ENCODE assay signal across 13 mouse cellular contexts in genomic region chr15:25689477-25689876, GRCm38 (mm10).
DNase-seq lines count a peak whose midpoint lies in the region; ATAC-seq and TF ChIP-seq lines count a peak whose summit lies in the region.
"Had no signal": no experiment of that assay in that cellular context is flagged by ENCODE, and none has a peak within 500 bp of the region (broad histone marks: within the 10 kb centered on the region; RNA-seq: fewer than 3 reads in every experiment).

No protein-coding gene starts in this region.

- WGBS in liver, embryonic 12.5 days (ENCODE audit: insufficient replicate concordance) = 73% methylated on average over 8 of the region's 8 CpGs
- WGBS in liver, postnatal 0 days (ENCODE audit: insufficient replicate concordance) = 71% methylated on average over 8 of the region's 8 CpGs
- 73% methylated on average over 8 of the region's 8 CpGs for WGBS in intestine, embryonic 15.5 days
- WGBS in neural tube, embryonic 13.5 days = 78% methylated on average over 8 of the region's 8 CpGs
- WGBS in liver, embryonic 11.5 days = 82% methylated on average over 8 of the region's 8 CpGs

- peak; percentile 37; the same call in 1 of the 2 replicates for ATAC-seq in liver, embryonic 12.5 days
- no peak for ATAC-seq in liver, postnatal 0 days
- ATAC-seq in intestine, embryonic 15.5 days = peak; percentile 49; the same call in 1 of the 2 replicates
- ATAC-seq in neural tube, embryonic 13.5 days (ENCODE audit: low read depth) = 0 out of 2 replicates have a peak, but pooled peaks have one; percentile 38
- no peak; the same call in 1 of the 2 replicates for ATAC-seq in liver, embryonic 11.5 days (replicated peaks; ENCODE audit: low FRiP score)

- no peak overlapping the region for H3K27ac ChIP-seq in liver, embryonic 12.5 days
- no peak overlapping the region for H3K27ac ChIP-seq in liver, postnatal 0 days (ENCODE audit: low read depth)
- H3K27ac ChIP-seq in intestine, embryonic 15.5 days = no peak overlapping the region
- no peak overlapping the region for H3K27ac ChIP-seq in neural tube, embryonic 13.5 days (replicated peaks)
- no peak overlapping the region for H3K27ac ChIP-seq in liver, embryonic 11.5 days (ENCODE audit: low read depth, low read length)
- H3K27ac ChIP-seq: liver, embryonic 14.5 days had no signal

- H3K9me3 ChIP-seq in liver, embryonic 12.5 days (replicated peaks) = no peaks in the 10 kb centered on the region
- H3K9me3 ChIP-seq in liver, postnatal 0 days (ENCODE audit: low read length) = no peaks in the 10 kb centered on the region
- H3K9me3 ChIP-seq in intestine, embryonic 15.5 days = no peaks in the 10 kb centered on the region
- H3K9me3 ChIP-seq in neural tube, embryonic 13.5 days = no peaks in the 10 kb centered on the region
- no peaks in the 10 kb centered on the region for H3K9me3 ChIP-seq in liver, embryonic 11.5 days (ENCODE audit: control insufficient read depth, low read length)

- H3K27me3 ChIP-seq in liver, embryonic 12.5 days (replicated peaks) = no peaks in the 10 kb centered on the region
- H3K27me3 ChIP-seq in liver, postnatal 0 days (ENCODE audit: insufficient read depth, low read length) = no peaks in the 10 kb centered on the region
- no peaks in the 10 kb centered on the region for H3K27me3 ChIP-seq in intestine, embryonic 15.5 days (replicated peaks)
- no peaks in the 10 kb centered on the region for H3K27me3 ChIP-seq in neural tube, embryonic 13.5 days
- no peaks in the 10 kb centered on the region for H3K27me3 ChIP-seq in liver, embryonic 11.5 days (replicated peaks; ENCODE audit: control insufficient read depth, insufficient read depth, low read length)

- TF ChIP-seq CTCF in liver, postnatal 0 days (IDR thresholded peaks at IDR 0.05; ENCODE audit: low read depth) = no peak

- H3K4me2 ChIP-seq in liver, embryonic 12.5 days = no peak overlapping the region
- H3K4me2 ChIP-seq in liver, postnatal 0 days (ENCODE audit: low read depth, low read length) = no peak overlapping the region
- no peak overlapping the region for H3K4me2 ChIP-seq in intestine, embryonic 15.5 days (replicated peaks)
- H3K4me2 ChIP-seq in neural tube, embryonic 13.5 days = no peak overlapping the region
- H3K4me2 ChIP-seq in liver, embryonic 11.5 days = no peak overlapping the region

- H3K4me1 ChIP-seq in liver, embryonic 12.5 days = peaks cover 8% of the 10 kb centered on the region
- peaks cover 20% of the 10 kb centered on the region for H3K4me1 ChIP-seq in liver, postnatal 0 days (ENCODE audit: insufficient read depth)
- peaks cover 18% of the 10 kb centered on the region for H3K4me1 ChIP-seq in intestine, embryonic 15.5 days (replicated peaks)
- 0 out of 2 replicates have a peak, but pooled peaks cover 8% of the 10 kb centered on the region for H3K4me1 ChIP-seq in neural tube, embryonic 13.5 days (replicated peaks)
- 0 out of 2 replicates have a peak, but pooled peaks cover 4% of the 10 kb centered on the region for H3K4me1 ChIP-seq in liver, embryonic 11.5 days (replicated peaks; ENCODE audit: control insufficient read depth, insufficient read depth, low read length)

- DNase-seq in liver, postnatal 0 days = no peak
- peak; percentile 75 to 81 for DNase-seq in kidney, postnatal 36 days
- no peak for DNase-seq in liver, embryonic 11.5 days (ENCODE audit: low spot score)
- no peak for DNase-seq in gastrocnemius, adult 8-10 months (ENCODE audit: low spot score in 2 of 2)
- DNase-seq in right cerebral cortex, postnatal 14 days = no peak
- DNase-seq: adrenal gland, adult 8-10 months; heart, adult 18-20 months; heart, postnatal 36 days; thymus, postnatal 14 days had no signal

- no peak for TF ChIP-seq EP300 in liver, postnatal 0 days (IDR thresholded peaks at IDR 0.05; ENCODE audit: low read depth)

- no peak overlapping the region for H3K9ac ChIP-seq in liver, embryonic 12.5 days
- no peak overlapping the region for H3K9ac ChIP-seq in liver, postnatal 0 days (replicated peaks)
- H3K9ac ChIP-seq in intestine, embryonic 15.5 days = no peak overlapping the region
- H3K9ac ChIP-seq in neural tube, embryonic 13.5 days = no peak overlapping the region
- no peak overlapping the region for H3K9ac ChIP-seq in liver, embryonic 11.5 days (ENCODE audit: low read depth, low read length)
- H3K9ac ChIP-seq: liver, embryonic 14.5 days had no signal

- H3K36me3 ChIP-seq in liver, embryonic 12.5 days = 0 out of 2 replicates have a peak, but pooled peaks cover 3% of the 10 kb centered on the region
- H3K36me3 ChIP-seq in liver, postnatal 0 days (replicated peaks; ENCODE audit: insufficient read depth, low read length) = no peaks in the 10 kb centered on the region
- no peaks in the 10 kb centered on the region for H3K36me3 ChIP-seq in intestine, embryonic 15.5 days
- no peaks in the 10 kb centered on the region for H3K36me3 ChIP-seq in neural tube, embryonic 13.5 days
- no peaks in the 10 kb centered on the region for H3K36me3 ChIP-seq in liver, embryonic 11.5 days (ENCODE audit: control insufficient read depth, insufficient read depth, low read length)

- no peak overlapping the region for H3K4me3 ChIP-seq in liver, embryonic 12.5 days
- H3K4me3 ChIP-seq in liver, postnatal 0 days (ENCODE audit: low read depth, low read length) = no peak overlapping the region
- H3K4me3 ChIP-seq in intestine, embryonic 15.5 days (replicated peaks) = no peak overlapping the region
- no peak overlapping the region for H3K4me3 ChIP-seq in neural tube, embryonic 13.5 days
- no peak overlapping the region for H3K4me3 ChIP-seq in liver, embryonic 11.5 days (ENCODE audit: low read depth, low read length)

Comparison
In these comparisons a context has a peak if more than half of its experiments do, and no peak if none do; other contexts are left out.
1. ATAC-seq: peak in liver, embryonic 12.5 days (single experiment), intestine, embryonic 15.5 days (single experiment) and neural tube, embryonic 13.5 days (single experiment); none in liver, postnatal 0 days (single experiment) and liver, embryonic 11.5 days (single experiment).
2. DNase-seq: peak in kidney, postnatal 36 days (2 of 2); none in liver, postnatal 0 days (single experiment), liver, embryonic 11.5 days (single experiment), gastrocnemius, adult 8-10 months (0 of 2) and right cerebral cortex, postnatal 14 days (single experiment).